In genomic region chr9:122186643-122187226, GRCm38 (mm10) we compare ENCODE assay signal across 14 mouse cellular contexts.
DNase-seq lines count a peak whose midpoint lies in the region; ATAC-seq lines count a peak whose summit lies in the region.
"Had no signal": no experiment of that assay in that cellular context is flagged by ENCODE, and none has a peak within 500 bp of the region (broad histone marks: within the 10 kb centered on the region; RNA-seq: fewer than 3 reads in every experiment).

No protein-coding gene starts in this region.

- H3K4me3 ChIP-seq in kidney, embryonic 16.5 days (ENCODE audit: low read length), result no peak overlapping the region
- H3K4me3 ChIP-seq in heart, embryonic 16.5 days (ENCODE audit: low read length), result no peak overlapping the region
- H3K4me3 ChIP-seq: myocyte had no signal

- no peaks in the 10 kb centered on the region for H3K27me3 ChIP-seq in kidney, embryonic 16.5 days (ENCODE audit: insufficient read depth, low read length)
- H3K27me3 ChIP-seq in heart, embryonic 16.5 days (ENCODE audit: control insufficient read depth, insufficient read depth, low read length), result no peaks in the 10 kb centered on the region

- 0 out of 2 replicates have a peak overlapping the region, but pooled peaks have one; percentile 7 for H3K9ac ChIP-seq in kidney, embryonic 16.5 days (replicated peaks; ENCODE audit: low read length)
- H3K9ac ChIP-seq in heart, embryonic 16.5 days (ENCODE audit: low read length), result peak overlapping the region; percentile 47; the same call in 1 of the 2 replicates
- H3K9ac ChIP-seq: hindbrain, embryonic 14.5 days had no signal

- intact Hi-C loops in heart, postnatal 25 days (cut with DNase I), result no loop called here

- peak; percentile 52; the same call in 1 of the 2 replicates for ATAC-seq in kidney, embryonic 16.5 days (ENCODE audit: low FRiP score, low TSS enrichment)
- ATAC-seq in heart, embryonic 16.5 days (replicated peaks; ENCODE audit: extremely low read depth, insufficient read depth, low FRiP score), result peak; percentile 9; the same call in 1 of the 2 replicates

- DNase-seq in heart, adult 11 months, result peak; percentile 97
- DNase-seq in heart, postnatal 25 days (ENCODE audit: low spot score), result no peak
- no peak for DNase-seq in kidney, adult 18-20 months
- peak; percentile 25 for DNase-seq in adipocyte (ENCODE audit: low spot score)
- DNase-seq in thymus, postnatal 36 days, result no peak
- DNase-seq in T-cell, adult 2 months (ENCODE audit: low spot score), result no peak
- DNase-seq: adrenal gland, postnatal 10 days; cerebellum, adult 9-11 months; lung, postnatal 14 days had no signal

- H3K4me2 ChIP-seq in kidney, embryonic 16.5 days (replicated peaks; ENCODE audit: low read depth, low read length), result no peak overlapping the region
- H3K4me2 ChIP-seq in heart, embryonic 16.5 days (ENCODE audit: low read depth, low read length), result no peak overlapping the region
- H3K4me2 ChIP-seq: hindbrain, embryonic 14.5 days; midbrain, embryonic 11.5 days had no signal

- 77% methylated on average over 1 of the region's 1 CpGs for WGBS in kidney, embryonic 16.5 days
- WGBS in heart, embryonic 16.5 days, result 42% methylated on average over 1 of the region's 1 CpGs

- H3K36me3 ChIP-seq in kidney, embryonic 16.5 days (ENCODE audit: insufficient read depth, low read length), result no peaks in the 10 kb centered on the region
- H3K36me3 ChIP-seq in heart, embryonic 16.5 days (ENCODE audit: control insufficient read depth, insufficient read depth), result no peaks in the 10 kb centered on the region

- peaks cover 14% of the 10 kb centered on the region; the same call in 1 of the 2 replicates for H3K4me1 ChIP-seq in kidney, embryonic 16.5 days (ENCODE audit: insufficient read depth, low read length)
- peaks cover 39% of the 10 kb centered on the region for H3K4me1 ChIP-seq in heart, embryonic 16.5 days (ENCODE audit: control insufficient read depth, insufficient read depth, low read length)

- H3K9me3 ChIP-seq in kidney, embryonic 16.5 days (ENCODE audit: low read length), result no peaks in the 10 kb centered on the region
- no peaks in the 10 kb centered on the region for H3K9me3 ChIP-seq in heart, embryonic 16.5 days (replicated peaks; ENCODE audit: control insufficient read depth, low read length)

- peak overlapping the region; percentile 57 for H3K27ac ChIP-seq in kidney, embryonic 16.5 days (ENCODE audit: low read length)
- peak overlapping the region; percentile 85 for H3K27ac ChIP-seq in heart, embryonic 16.5 days (ENCODE audit: low read length)
- H3K27ac ChIP-seq: hindbrain, embryonic 14.5 days had no signal

Comparison
In these comparisons a context has a peak if more than half of its experiments do, and no peak if none do; other contexts are left out.
1. DNase-seq: peak in heart, adult 11 months (single experiment) and adipocyte (single experiment); none in heart, postnatal 25 days (single experiment), kidney, adult 18-20 months (single experiment), thymus, postnatal 36 days (0 of 2) and T-cell, adult 2 months (single experiment).